Mouse (Mus musculus) brain, embryonic 14.5 days (tissue): ENCODE results near the gene F5.

Experiments
- CTCF ChIP-seq: fragments of 200-500 bp; IDR thresholded peaks from 2 replicates; pipeline ENCODE4 v1.5.1; 2012; ENCODE audit warnings: inconsistent platforms, mild to moderate bottlenecking, moderate library complexity, borderline replicate concordance; ENCODE audit not compliant: insufficient read depth, insufficient read length; ENCODE audit errors: extremely low read depth
- POLR2A ChIP-seq: fragments of 200-500 bp; IDR thresholded peaks from 2 replicates; pipeline ENCODE4 v1.6.1; 2012; ENCODE audit warnings: mild to moderate bottlenecking, inconsistent platforms, borderline replicate concordance; ENCODE audit not compliant: poor library complexity, insufficient read depth, insufficient read length, severe bottlenecking; ENCODE audit errors: extremely low read depth

DNA sequence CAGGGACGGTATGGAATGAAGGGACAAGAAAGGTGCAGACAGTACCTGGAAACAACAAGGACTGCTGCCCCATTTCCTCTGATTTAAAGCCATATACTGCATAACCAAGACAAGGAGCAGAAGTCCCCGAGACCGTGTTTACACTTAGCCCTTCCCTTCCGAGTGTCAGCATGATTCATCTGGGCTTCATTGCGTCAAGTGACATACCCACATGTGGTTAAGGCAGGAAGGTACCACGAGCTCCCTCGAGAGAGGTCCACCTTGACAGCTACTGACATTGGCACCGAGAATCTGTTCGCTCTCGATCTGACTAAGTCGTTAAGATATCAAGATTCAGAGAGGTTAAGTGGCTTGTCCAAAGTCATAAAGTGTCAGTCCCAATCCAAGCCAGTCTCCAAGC is 15.7 kb upstream of the F5 start:
- no peak for TF ChIP-seq CTCF
- TF ChIP-seq POLR2A, result no peak
